Mouse (Mus musculus) hematopoietic multipotent progenitor cell, adult 10-12 weeks (in vitro differentiated cells): Measurements from ENCODE around the gene Rundc3b. TPM values are rescaled to one million over a fixed set of nuclear protein-coding genes. Genes with fewer than 3 reads are reported as not detected.

ENCODE experiments used
- polyA plus RNA-seq: library from polyadenylated mRNA; stranded (reverse); fragments of >175 nt; gene quantifications from 2 replicates; pipeline ENCODE4 v1.2.3, GENCODE M21; 2012; ENCODE audit warnings: low replicate concordance

The Rundc3b gene
- polyA plus RNA-seq: 1.4 and 2.1 TPM in 2 replicates

DNA sequence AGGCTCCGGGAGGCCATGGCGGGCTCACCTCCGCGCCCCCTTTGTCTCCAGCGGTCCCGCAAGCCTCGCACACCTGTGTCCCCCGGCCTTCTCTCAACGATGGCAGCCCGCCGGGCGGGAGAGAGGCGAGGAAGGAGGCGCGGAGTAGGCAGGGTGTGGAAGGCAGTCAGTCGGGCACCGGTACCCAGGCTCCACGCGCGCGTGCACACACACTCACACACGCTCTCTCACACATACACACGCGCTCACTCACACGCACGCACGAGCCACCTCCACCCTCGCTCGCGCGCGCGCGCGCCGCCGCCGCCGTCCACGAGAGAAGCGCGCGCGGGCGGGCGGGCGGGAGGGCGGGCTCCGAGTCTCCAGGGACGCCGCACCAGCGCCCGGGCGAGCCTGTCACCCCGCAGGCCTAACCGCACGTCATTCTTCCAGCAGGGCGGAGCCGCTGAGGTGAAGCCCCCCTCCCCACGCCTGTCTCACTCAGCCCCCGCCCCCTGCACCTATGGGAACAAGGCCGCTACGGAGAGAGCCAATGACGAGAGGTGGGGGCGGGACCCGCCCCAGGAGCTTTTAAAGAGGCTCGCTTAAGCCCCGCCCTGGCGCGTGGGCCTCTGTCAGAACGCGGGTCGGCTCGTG lies at the start of gene Rundc3b:
TSS of gene Rundc3b (minus strand) at position 357 of the 636 bp plus-strand sequence.

GRCm38 (mm10) chr5:8659911-8660737 lies 37.4 kb upstream of the Rundc3b start, which contains the start of gene Abcb1a:
TSS of gene Abcb1a (plus strand) at chr5:8660077.

Other genes with a start within 250 kb of the Rundc3b start
- gene Dbf4, start 200.2 kb downstream of the Rundc3b start, polyA plus RNA-seq: 6.9 and 9.1 TPM in 2 replicates
- gene Slc25a40, start 200.1 kb downstream of the Rundc3b start, polyA plus RNA-seq: 2.0 and 4.1 TPM in 2 replicates
- gene Abcb1a, start 37.1 kb upstream of the Rundc3b start, polyA plus RNA-seq: 1.1 and 1.5 TPM in 2 replicates
- 2.9 and 4.9 TPM in 2 replicates for gene Abcb1b, start 175.2 kb upstream of the Rundc3b start, polyA plus RNA-seq